Mouse (Mus musculus) embryo, embryonic 10.5 days (tissue): Measurements from ENCODE around the gene Specc1l.

ENCODE experiments used
- DNase-seq: peaks from one replicate; pipeline ENCODE4 v3.0.0-alpha.2; 2015; ENCODE audit warnings: low spot score

The Specc1l gene

DNA sequence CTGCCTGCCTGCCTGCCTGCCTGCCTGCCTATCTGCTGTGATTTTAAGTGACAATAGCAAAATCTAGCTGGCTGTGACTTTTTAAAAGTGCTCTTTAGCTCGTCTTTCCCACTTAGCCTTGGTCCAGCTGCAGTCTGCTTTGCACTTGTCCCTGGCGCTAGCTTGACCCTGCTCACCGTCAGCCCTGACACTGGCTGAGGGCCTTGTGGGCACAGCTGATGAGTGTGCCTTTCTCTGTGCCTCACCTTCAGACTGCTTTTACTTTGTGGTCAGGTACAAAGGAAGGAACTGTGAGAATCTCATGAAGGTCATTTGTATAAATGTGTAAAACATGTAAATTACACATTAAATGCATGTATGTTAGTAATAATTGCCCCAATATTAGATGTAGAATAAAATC is 12.3 kb downstream of the Specc1l start:
- no peak for DNase-seq

DNA sequence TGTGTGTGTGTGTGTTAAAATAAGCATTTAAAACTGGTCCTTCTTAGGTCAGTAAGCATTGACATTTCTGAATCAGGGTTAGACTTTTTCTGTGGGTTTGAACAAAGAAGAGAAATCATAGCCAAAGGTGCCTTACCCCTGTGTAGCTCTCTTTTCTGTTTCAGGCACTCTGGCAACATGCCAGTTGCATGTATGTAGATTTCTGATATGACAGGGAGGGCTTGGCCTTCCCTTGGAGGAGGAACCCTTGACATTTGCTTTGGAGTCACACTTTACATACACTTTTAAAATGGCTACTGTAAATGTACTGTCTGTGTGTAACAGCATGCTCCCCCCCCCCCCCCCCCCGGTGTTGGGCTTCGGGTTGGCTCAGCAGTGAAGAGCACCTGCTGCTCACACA is 12.8 kb downstream of the Specc1l start:
- DNase-seq, result no peak

DNA sequence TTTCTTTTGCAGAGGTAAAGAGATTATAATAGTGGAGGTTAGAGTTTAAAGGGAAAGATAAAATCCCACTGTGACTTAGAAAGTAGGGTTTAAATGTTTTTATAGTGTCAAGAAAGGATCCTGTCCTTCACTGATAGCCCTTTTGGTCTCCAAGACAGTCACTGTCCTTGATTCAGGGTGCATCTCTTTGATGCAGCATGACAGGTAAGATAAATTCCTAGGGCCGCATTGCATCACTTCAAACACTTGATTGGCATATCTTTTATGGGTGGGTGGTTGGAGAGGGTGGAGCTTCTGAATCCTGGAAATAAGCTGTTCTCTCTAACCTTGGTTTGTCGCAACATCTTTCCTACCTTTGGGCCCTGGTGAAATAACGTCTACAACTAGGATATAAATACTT is 15.5 kb downstream of the Specc1l start:
- DNase-seq, result no peak

DNA sequence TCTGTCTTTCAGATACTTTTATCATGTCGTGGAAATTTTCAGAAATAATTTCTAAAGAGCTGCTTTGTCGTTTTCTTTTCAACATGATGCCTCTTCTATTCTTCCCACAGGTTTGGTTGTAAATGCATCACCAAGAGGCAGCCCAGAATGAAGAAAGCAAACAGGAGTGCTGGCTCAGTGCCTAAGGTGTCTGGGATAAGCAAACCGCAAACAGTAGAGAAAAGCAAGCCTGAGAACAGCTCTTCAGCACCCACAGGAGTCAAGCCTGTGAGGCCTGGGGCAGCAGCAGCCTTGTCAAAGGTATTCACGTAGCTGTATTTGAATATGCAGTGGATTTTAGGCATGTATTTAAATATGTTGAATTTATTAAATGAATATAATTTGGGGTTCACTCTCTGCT is 18.7 kb downstream of the Specc1l start:
- no peak for DNase-seq

DNA sequence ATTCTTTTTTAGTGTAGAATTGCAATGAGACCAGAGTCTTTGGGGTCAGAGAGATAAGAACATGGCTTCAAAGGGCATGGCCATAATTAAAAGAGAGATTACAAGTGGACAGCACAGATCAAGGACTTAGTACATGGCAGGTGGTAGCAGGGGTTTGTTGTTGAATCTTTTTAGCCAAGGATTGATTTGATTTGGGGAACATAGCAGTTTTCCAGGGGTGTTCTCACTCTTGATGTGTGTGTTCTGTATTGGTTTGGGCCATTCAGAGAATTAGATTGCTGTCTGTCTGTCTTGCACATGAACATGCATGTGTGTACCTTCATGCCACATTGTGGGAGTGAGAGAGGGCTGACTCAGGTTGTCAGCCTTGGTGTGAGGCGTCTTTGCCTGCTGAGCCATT is 20.0 kb downstream of the Specc1l start:
- DNase-seq, result no peak

DNA sequence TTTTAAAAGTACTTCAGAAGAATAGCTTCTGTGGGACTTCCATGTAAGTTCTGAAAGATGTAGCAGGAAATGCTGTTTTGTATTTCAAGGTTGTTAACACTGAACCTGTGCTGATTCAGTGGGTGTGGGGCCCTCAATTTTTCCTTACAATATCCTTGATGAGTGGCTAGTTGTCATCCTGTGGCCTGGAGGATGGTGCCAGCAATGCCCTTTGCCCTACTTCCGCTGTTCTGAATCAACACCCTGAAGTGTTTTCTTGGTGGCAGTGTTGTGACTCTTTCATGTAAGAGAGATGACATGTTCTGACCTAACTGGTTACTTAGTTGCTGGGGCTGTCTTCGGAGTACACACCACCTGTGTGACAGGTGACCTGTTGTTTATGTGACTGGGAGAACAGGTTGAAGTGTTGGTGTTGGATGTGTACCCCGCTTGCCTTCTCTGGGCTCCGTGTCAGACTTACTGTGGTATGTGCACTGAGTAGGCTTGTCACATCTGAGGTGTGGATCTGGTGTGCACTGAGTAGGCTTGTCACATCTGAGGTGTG is 20.8 kb downstream of the Specc1l start:
- DNase-seq, result no peak

DNA sequence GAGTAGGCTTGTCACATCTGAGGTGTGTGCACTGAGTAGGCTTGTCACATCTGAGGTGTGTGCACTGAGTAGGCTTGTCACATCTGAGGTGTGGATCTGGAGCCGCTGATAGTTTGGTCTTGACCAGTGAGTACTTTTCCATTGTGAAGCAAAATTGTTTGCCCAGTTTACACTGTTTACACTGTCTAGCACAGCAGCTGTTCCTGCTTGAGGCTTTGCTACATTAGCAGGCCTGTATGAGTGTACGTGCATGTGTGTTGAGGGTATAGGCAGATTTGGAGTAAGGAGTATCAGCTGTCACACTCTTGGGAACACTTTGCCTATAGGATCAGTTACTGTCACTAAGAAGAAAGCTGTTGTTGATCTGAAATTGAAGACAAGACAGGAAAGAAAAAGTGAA is 21.6 kb downstream of the Specc1l start:
- DNase-seq, result no peak

DNA sequence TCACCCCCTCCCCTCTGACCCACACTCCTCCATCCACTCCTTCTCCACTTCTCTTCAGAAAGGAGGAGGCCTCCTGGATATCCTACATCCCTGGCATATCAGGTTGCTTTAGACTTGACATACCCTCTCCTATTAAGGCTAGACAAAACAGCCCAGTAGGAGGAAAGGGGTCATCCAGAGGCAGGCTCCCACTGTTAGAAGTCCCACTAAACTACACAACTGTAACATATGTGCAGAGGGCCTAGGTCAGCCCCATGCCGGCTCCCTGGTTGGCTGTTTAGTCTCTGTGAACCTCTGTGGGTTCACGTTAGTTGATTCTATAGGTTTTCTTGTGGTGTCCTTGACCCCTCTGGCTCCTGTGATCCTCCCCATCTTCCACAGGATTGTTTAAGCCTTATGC is 23.9 kb downstream of the Specc1l start:
- DNase-seq, result no peak

DNA sequence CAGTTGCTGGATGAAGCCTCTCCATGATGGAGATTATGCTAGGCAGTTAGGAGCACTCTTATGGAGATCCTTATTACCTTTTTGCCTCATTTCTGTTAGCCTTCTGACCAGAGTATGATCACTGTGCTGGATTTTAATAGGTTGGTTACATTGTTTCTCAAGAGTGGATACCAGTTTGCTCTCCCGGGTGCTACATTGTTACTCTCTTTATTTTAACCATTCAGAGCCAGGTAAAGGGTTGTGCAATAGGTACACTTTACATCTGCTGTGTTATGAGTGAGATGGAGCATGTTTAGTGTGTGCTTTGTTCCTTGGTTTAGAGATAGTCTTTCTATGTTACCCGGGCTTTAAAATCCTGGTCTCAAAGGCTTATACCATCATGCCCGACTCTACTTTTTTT is 24.3 kb downstream of the Specc1l start:
- no peak for DNase-seq

DNA sequence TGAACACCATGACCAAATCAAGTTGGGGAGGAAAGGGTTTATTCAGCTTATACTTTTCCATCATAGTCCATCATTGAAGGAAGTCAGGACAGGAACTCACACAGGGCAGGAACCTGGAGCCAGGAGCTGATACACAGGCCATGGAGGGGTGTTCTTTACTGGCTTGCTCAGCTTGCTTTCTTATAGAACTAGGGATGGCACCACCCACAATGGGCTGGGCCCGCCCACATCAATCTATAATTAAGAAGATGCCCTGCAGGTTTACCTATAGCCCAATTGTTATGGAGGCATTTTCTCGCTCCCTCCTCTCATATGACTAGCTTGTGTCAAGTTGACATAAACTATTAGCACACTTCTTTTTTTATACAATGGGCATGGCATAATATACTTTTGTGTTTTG is 25.3 kb downstream of the Specc1l start:
- DNase-seq, result no peak

DNA sequence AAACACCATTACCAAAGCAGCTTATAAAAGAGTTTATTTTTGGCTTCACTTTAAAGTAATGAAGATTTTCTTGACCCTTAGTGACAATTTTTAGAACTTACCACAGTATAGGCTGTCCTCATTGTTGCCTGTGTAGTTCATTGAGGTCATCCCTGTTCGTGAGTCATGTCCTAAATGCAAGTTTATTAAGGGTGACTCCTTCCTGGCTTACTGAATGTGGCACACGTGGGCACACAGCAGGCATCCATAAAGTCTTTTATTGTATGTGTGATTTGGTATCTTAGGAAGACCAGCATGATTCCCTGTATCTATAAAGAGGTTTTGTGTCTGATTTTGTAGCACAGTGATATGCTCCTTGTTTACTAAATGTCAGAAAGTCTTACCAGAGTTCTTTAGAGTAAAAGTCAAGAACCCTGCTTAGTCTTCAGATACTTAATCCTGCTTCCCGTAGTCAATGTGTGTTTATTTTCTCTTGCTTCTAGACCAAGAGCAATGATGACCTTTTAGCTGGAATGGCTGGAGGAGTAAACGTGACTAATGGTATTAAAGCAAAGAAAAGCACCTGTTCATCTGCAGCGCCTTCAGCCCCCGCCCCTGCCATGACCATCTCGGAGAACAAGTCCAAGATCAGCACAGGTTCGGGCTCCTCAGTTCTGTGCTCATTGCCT is 28.8 kb downstream of the Specc1l start:
- no peak for DNase-seq

DNA sequence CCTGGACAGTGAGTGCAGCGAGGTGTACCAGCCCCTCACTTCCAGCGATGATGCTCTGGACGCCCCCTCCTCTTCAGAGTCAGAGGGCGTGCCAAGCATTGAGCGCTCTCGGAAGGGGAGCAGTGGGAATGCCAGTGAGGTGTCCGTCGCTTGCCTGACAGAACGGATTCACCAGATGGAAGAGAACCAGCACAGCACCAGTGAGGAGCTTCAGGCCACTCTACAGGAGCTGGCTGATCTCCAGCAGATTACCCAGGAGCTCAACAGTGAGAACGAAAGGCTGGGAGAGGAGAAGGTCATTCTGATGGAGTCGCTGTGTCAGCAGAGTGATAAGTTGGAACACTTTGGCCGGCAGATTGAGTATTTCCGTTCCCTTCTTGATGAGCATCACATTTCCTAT is 33.9 kb downstream of the Specc1l start:
- DNase-seq, result no peak

DNA sequence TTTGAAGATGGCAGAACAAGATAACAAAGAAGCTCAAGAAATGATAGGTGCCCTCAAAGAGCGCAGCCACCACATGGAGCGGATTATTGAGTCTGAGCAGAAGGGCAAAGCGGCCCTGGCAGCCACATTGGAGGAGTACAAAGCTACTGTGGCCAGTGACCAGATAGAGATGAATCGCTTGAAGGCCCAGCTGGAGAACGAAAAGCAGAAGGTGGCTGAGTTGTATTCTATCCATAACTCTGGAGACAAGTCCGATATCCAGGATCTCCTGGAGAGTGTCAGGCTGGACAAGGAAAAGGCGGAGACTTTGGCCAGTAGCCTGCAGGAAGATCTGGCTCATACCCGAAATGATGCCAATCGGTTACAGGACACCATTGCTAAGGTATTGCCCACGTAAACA is 34.5 kb downstream of the Specc1l start:
- DNase-seq, result no peak

DNA sequence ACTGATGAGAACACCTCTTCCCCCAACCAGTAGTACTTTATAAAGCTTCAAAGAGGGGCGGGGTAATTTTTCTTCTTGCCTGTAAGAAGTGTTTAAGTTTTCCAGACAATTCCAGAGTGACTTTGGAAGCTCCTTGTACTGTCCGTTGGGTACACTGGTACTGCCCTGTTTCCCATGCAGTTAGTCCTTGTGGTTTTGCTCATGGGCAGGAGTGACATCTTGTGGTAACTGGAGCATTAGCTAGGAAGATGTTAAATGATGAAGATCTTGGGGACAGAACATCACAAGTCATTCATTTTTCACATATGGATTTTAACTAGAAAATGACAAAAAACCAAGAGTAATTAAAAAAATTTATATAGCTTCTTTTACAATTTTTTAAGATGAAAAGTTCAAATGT is 39.1 kb downstream of the Specc1l start:
- DNase-seq, result peak; percentile 18

DNA sequence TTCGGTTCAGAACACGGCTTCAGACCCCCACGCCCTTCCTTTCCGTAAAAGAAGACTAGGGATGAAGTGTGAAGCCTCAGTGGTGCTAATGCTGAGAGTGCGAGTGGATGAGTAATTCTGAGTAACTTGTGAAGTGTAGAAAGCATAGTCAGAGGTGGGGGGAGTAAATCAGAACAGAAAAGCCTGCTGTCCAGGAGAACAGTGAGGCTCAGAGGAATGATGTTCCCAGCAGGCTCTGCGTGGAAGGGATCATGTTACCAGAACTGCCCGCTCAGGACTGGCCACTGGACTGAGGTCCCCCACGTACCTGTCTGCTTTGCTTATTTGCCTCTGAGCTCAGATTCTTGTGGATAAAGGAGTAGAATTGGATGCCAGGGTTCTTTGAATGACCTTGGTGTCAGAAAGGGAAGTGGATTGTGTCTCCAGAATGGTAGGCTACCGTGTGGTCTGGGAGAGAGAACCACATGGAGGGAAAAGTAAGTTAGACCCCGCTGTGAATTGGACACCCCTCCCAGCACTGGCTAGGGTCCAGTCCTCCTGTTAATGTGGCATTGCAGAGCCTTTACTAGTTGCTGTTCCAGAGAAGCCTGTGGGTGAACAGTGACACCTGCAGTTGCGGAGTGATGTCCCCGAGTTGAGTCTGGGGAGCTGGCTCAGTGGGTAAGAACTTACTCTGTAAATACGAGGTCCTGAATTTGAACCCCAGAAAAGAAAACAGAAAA is 40.6 kb downstream of the Specc1l start:
- DNase-seq, result peak; percentile 22

DNA sequence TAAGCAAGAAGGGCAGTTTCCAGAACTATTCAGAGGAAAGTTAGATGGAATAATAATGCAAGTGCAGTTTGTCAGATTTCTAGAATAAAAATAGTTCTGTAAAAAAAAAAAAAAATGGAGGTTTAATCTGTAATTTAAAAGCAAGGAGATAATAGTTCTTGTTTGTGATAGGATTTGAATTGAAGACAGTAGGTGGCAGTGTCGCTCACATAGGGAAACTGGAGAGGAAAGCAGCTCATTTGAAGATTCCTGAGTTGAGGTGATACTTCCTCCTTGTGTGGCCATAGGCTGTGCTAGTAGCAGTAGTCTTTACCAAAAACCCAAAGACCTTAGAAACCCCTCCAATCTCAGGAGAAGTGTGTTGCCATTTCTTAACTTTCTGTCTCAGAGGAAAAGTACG is 43.2 kb downstream of the Specc1l start:
- peak; percentile 34 for DNase-seq

DNA sequence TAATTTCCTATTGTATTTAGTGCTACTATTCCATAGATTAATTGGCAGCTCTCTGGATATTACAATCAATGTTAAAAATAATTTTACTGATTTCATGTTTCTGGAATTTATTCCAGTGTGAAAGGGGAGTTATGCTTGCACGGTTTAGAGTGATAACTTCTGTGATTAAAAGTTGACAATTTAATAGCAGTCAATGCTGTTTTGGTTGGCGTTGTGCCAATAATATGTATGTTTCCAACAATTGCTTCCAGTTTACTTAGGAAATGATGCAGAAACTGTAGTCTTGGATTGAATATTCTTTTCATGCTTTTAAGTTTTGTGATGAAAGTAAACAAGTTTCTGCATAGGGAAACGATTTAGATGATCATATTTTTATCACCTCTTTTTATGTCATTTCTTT is 45.5 kb downstream of the Specc1l start:
- no peak for DNase-seq

DNA sequence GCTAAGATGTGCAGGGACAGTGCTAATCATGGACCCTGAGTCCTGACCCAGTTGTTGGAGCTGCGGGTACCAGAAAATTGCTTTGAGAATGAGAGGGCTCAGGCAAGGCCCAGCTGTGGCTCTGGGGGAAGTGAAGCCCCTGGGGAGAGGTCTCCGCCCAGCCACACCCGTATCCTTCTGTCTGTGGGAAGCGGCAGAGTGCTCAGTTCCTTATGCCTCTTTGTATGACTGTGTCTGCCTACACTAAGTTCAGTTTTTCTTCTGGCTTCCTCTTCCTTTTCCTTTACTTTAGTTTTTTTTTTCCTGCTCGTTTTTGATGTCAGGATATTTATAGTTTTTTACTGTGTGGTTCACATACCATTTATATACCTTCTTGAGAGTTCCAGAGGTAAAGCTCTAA is 46.4 kb downstream of the Specc1l start:
- DNase-seq, result no peak

DNA sequence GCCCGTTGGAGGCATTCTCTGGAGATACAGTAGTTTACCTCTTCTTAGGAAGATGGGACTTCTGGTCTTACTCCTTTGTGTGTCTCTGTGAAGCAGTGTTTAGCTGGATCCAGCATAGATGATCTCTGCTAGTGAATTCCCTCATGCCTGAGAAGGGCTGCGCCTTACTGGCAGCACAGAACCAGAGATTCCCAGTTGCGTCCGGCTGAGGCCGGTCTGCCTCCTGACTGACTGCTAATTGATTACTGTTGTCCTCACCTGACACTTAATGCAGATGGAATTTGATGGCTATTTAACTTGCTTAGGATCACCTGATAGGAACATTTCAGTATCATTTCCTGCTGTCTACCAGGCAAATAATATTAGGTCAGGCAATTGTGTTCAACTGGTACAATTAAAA is 49.4 kb downstream of the Specc1l start:
- no peak for DNase-seq

DNA sequence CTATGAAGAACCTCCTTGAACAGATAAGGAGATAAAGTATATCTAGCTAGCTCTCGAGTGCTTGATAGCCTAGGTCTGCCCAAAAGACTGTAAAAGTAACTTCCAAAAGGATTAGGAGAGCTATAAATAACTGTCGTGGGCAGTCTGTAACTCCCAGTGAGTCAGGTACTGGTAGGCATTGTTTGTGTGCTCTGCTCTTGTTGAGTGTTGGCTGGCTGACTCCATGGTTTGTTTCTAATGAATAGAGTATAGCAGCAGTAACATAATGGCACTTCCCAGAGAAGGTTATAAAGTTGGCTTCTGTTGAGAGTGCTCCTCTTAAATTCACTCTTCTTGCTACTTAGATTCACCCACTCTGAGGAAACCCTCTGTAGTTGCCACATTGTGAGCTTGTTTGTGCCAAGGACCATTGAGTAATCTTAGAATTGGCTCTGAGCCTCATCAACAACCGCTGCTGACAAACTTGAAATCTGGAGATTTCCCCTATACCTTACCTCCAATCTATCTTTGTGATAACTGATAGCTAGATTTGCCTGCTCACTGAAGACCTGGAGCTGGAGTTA is 53.2 kb downstream of the Specc1l start:
- no peak for DNase-seq

DNA sequence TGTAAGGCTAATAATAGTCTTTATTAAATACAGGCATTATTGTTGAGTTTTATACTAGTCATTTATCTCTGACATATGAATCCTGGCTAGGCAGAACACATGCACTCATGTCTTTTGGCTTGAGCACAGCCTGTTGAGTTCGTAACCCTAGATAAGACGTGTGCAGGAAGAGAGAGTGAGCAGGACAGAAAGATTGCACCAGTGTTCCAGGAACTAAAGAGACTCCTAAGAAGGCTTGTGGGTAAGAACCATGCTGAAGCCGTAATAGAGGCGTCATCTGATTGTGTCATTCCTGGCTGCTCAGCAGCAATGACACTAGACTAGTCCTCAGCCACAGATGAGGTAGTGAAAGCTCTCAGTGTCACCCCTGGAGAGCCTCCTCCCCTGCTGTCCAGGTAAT is 61.1 kb downstream of the Specc1l start:
- no peak for DNase-seq

DNA sequence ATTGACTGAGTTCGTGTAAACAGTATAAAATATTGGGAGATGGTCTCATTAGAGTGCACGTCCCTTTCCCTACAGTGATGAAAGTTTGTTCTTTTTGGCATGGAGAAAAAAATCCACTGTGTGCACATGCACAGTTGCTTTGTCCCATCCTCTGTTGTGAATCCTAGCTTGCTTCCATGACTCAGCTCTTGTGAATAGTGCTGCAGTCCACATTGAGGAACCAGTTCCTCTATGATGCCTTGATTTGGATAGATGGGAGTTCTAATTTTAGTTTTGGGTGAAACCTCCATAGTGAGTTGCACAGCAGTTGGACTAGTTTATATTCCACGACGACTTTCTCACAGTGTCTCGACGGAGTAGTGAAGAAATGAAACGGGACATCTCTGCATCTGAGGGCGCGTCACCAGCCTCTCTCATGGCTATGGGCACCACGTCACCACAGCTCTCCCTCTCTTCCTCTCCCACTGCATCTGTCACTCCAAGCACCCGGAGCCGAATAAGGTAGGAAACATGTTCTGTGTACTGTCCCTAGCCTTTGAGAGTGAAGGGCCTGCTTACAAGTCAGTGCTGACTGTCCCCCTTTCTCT is 64.6 kb downstream of the Specc1l start:
- DNase-seq, result no peak

DNA sequence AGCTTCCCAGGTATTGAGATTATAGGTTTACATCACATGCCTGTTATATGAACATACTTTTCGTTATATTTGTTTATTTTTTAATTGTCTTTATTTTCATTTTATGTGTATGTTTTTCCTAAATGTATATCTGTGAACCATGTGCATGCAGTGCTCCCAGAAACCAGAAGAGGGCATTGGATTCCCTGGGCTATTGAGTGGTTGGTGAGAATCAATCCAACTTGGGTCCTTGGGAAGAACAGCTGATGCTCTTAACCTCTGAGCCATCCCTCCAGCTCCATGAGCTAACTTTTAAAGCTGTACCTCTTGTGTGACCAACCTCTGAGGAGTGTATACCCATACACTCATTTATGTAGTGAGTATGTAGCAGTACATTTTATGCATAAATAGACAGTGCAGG is 65.6 kb downstream of the Specc1l start:
- peak; percentile 32 for DNase-seq
